8 mouse cellular contexts compared by ENCODE assay signal in the genomic region with DNA sequence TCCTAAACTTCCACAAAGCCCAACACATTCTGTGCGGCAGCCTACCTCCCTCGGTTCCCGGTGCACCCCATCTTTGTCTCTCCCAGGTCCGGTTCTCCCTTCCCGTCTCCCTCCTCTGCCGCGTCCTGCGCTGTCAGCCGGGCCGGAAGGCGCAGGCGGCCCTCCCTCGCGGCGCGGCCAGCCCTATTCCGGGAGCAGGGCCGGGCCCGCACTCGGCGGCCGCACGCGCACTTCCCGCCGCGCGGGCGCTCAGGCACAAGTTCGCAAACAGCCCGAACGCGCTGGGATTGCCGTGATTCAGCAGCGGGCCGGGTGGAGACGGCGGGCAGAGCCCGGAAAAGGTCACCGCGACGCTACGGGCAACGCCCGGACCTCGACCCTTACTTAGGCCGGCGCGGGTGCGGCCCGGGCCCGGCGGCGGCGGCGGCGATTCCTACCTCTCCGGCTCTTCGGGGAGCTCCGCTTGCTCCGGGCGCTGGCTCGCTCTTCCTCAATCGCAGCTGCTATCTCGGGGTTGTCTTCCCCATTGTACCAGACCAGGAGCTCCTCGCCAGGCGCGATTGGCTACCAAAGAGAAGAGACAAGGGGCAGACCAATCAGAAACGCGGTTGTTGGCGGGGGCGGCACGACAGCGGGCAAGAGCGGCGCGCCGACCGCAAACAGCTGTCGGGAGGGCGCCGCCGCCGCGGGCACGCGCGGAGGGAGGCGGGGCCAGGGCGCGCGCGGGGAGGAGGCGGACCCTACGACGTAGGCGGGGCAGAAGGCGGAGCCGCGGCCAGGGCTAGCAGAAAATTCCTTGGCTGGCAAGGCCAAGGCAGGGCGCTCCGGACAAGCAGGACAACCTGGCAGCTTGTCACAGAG. TPM values are rescaled to one million over a fixed set of nuclear protein-coding genes. Genes with fewer than 3 reads are reported as not detected.
DNase-seq lines count a peak whose midpoint lies in the region; ATAC-seq lines count a peak whose summit lies in the region.

No protein-coding gene starts in this region.

- WGBS in hindbrain, embryonic 12.5 days, result under 1% methylated on average over 100 of the region's 102 CpGs

- peak; percentile 100 for ATAC-seq in hindbrain, embryonic 12.5 days (ENCODE audit: low FRiP score)

- no peaks in the 10 kb centered on the region for H3K27me3 ChIP-seq in hindbrain, embryonic 12.5 days

- H3K4me3 ChIP-seq in hindbrain, embryonic 12.5 days, result peak overlapping the region; percentile 94

- peak overlapping the region; percentile 72 for H3K4me2 ChIP-seq in hindbrain, embryonic 12.5 days (replicated peaks)

- DNase-seq in NIH3T3 (ENCODE audit: low read depth), result peak; percentile 98
- DNase-seq in cerebellum, postnatal 10 days, result peak; percentile 99 to 100
- DNase-seq in frontal cortex, postnatal 10 days (ENCODE audit: low spot score in 2 of 2), result peak; percentile 99
- peak; percentile 98 to 99 for DNase-seq in layer of hippocampus, postnatal 14 days (ENCODE audit: low spot score in 2 of 2)
- DNase-seq in lung, postnatal 14 days, result peak; percentile 99
- DNase-seq in retina, adult 2 months (ENCODE audit: low read depth, low spot score), result peak; percentile 95
- DNase-seq in thymus, postnatal 36 days, result peak; percentile 98 to 99

- peaks cover 30% of the 10 kb centered on the region for H3K4me1 ChIP-seq in hindbrain, embryonic 12.5 days

- 0 out of 2 replicates have a peak, but pooled peaks cover 3% of the 10 kb centered on the region for H3K36me3 ChIP-seq in hindbrain, embryonic 12.5 days

- no peaks in the 10 kb centered on the region for H3K9me3 ChIP-seq in hindbrain, embryonic 12.5 days (replicated peaks)

- peak overlapping the region; percentile 96 for H3K9ac ChIP-seq in hindbrain, embryonic 12.5 days

- peak overlapping the region; percentile 100 for H3K27ac ChIP-seq in hindbrain, embryonic 12.5 days

RNA-seq across cellular contexts. Expression of gene Prdm2, which starts 50.9 kb away (rescaled TPM):
- polyA plus RNA-seq in hindbrain, embryonic 12.5 days (2016; fragmentation: Nextera tagmentation; extraction: Ambion mirVana), result 20.2 and 22.3 TPM in 2 replicates
- total RNA-seq in layer of hippocampus, postnatal 14 days (2021), result 10 to 100 TPM; 34.9 to 35.4 TPM

Comparison
In these comparisons a context has a peak if more than half of its experiments do, and no peak if none do; other contexts are left out.
1. Peak in every context shown above with its lines: DNase-seq, ATAC-seq, H3K4me3 ChIP-seq and H3K27ac ChIP-seq.